Mouse (Mus musculus): ENCODE measurements around the gene Mrc1.
"Not testable (repeated sequence)": the region's sequence is repeated elsewhere in the genome, so short reads cannot be mapped to it uniquely, and the experiment has no call there.

Gene Mrc1

DNA sequence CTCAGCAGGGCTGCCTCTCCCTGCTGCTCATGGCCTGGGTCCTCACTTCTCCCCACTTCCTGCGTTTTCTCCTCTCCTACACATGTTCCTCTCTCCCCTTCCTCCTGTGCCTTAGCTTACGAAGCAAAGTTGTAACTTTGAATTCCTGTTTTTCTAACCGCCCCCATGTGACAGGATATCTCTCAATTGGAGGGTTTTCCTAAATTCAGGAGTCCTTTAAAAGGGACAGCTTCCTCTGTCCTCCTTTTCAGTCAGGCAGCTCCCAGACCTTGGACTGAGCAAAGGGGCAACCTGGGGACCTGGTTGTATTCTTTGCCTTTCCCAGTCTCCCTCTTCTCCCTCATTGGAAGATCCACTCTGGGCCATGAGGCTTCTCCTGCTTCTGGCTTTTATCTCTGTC, at the start of gene Mrc1:
Mrc1 (plus strand) TSS at position 244 of the 400 bp plus-strand sequence.
- Histone ChIP-seq H3K36me3 (ENCODE audit: insufficient read depth, low read length) (no peaks in the 10 kb centered on the region), H3K9me3 (ENCODE audit: low read length) (no peaks in the 10 kb centered on the region), H3K4me3 (replicated peaks; ENCODE audit: low read length) (no peak within 1 kb of the TSS), H3K27me3 (ENCODE audit: insufficient read depth, low read length) (no peaks in the 10 kb centered on the region), H3K4me1 (replicated peaks; ENCODE audit: low read depth, low read length) (no peaks in the 10 kb centered on the region)
- no peak for TF ChIP-seq NANOG (IDR thresholded peaks at IDR 0.05; ENCODE audit: borderline replicate concordance, low read length)

DNA sequence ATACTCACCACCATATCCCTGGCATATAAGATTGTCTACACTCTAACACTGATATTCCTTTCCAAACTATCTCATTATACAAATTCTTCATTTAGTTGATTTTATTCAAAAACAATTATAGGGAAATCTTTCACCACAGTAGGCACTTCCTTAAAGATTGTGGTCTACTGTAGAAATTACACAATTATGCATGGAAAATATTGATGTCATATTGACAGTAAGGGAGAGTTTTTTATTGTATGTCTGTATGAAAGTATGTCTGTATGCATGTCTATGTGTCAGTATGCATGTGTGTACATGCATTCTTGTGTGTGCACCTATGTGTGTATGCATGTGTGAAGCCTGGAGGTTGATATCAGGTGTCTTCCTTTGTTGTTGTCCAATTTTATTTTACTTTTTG, 44.8 kb upstream of the Mrc1 start:
- no peak for TF ChIP-seq POU5F1 (IDR thresholded peaks at IDR 0.05; ENCODE audit: borderline replicate concordance, low read length)
- no peak for TF ChIP-seq CTCF (conservative IDR thresholded peaks at IDR 0.05; ENCODE audit: low read length)
- no peak for TF ChIP-seq NANOG (IDR thresholded peaks at IDR 0.05; ENCODE audit: borderline replicate concordance, low read length)
- Histone ChIP-seq H3K36me3 (ENCODE audit: insufficient read depth, low read length) (no peaks in the 10 kb centered on the region), H3K9me3 (ENCODE audit: low read length) (peaks cover 15% of the 10 kb centered on the region), H3K4me3 (replicated peaks; ENCODE audit: low read length) (no peak overlapping the region), H3K4me1 (replicated peaks; ENCODE audit: low read depth, low read length) (peaks cover 4% of the 10 kb centered on the region; the same call in 1 of the 2 replicates), H3K27me3 (ENCODE audit: insufficient read depth, low read length) (no peaks in the 10 kb centered on the region)

DNA sequence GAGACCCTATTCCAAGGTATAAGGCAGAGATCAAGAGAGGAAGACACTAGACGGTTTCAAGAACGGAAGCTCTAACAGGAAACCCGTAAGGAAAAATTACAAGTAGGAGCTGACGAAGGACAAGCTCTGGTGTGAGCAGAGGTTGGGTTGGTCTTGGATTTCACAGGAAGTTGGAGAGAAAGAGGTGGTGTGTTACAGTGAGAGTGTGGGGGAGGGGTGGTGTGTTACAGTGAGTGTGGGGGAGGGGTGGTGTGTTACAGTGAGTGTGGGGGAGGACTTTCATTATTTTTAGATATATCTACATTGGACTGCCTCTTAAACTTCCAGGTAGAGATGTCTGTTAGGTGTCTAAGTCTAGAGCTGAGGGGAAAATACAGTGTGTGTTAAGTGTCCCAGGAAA, 38.5 kb upstream of the Mrc1 start:
- no peak for TF ChIP-seq CTCF (conservative IDR thresholded peaks at IDR 0.05; ENCODE audit: low read length)
- no peak for TF ChIP-seq POU5F1 (IDR thresholded peaks at IDR 0.05; ENCODE audit: borderline replicate concordance, low read length)
- H3K36me3 ChIP-seq (ENCODE audit: insufficient read depth, low read length): no peaks in the 10 kb centered on the region
- H3K9me3 ChIP-seq (ENCODE audit: low read length): no peaks in the 10 kb centered on the region
- no peaks in the 10 kb centered on the region for H3K27me3 ChIP-seq (ENCODE audit: insufficient read depth, low read length)
- H3K4me1 ChIP-seq (replicated peaks; ENCODE audit: low read depth, low read length): no peaks in the 10 kb centered on the region; the same call in 1 of the 2 replicates
- no peak overlapping the region for H3K4me3 ChIP-seq (replicated peaks; ENCODE audit: low read length)

DNA sequence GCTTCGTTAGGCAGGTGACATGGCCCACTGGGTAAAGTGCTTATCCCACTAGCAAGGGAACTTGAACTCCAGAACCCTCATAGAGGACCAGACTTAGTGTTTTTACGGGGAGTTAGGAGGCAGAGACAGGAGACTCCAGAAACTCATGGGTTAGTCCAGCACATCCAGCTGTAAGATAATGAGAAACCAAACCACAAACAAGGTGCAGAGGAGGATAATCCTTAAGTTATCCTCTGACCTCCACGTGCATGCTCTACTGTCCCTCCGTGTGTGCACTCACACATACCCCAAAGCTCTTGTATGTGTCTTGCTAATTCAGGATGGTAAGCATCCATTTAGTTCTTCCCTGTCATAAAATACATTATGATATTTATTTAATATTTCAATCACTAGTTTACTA, 37.6 kb upstream of the Mrc1 start:
- no peaks in the 10 kb centered on the region for H3K27me3 ChIP-seq (ENCODE audit: insufficient read depth, low read length)
- TF ChIP-seq POU5F1 (IDR thresholded peaks at IDR 0.05; ENCODE audit: borderline replicate concordance, low read length) (no peak), NANOG (IDR thresholded peaks at IDR 0.05; ENCODE audit: borderline replicate concordance, low read length) (no peak), CTCF (conservative IDR thresholded peaks at IDR 0.05; ENCODE audit: low read length) (no peak)
- H3K4me1 ChIP-seq (replicated peaks; ENCODE audit: low read depth, low read length): no peaks in the 10 kb centered on the region; the same call in 1 of the 2 replicates
- H3K9me3 ChIP-seq (ENCODE audit: low read length): no peaks in the 10 kb centered on the region
- no peak overlapping the region for H3K4me3 ChIP-seq (replicated peaks; ENCODE audit: low read length)
- no peaks in the 10 kb centered on the region for H3K36me3 ChIP-seq (ENCODE audit: insufficient read depth, low read length)

DNA sequence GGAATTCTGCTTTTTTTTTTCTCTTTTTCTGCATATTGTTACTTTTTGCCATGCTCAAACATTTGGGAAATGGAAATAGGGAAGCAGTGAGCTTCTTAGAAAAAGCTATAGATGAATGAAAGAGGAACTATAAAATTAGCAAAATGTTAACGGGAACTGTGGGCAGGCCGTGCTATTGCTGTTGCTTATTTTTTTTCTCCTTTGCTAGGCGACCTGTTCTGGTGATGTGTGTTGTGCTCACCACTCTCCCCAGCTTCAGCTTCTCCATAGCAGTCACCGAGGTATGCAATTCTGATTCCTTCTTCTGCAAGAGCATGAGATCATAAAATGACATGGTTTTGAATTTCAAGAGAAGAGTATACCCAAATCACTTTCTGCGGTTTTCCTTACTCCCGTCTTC, 37.1 kb upstream of the Mrc1 start:
- no peak overlapping the region for H3K4me3 ChIP-seq (replicated peaks; ENCODE audit: low read length)
- H3K4me1 ChIP-seq (replicated peaks; ENCODE audit: low read depth, low read length): no peaks in the 10 kb centered on the region; the same call in 1 of the 2 replicates
- H3K9me3 ChIP-seq (ENCODE audit: low read length): no peaks in the 10 kb centered on the region
- TF ChIP-seq NANOG (IDR thresholded peaks at IDR 0.05; ENCODE audit: borderline replicate concordance, low read length): no peak
- no peak for TF ChIP-seq CTCF (conservative IDR thresholded peaks at IDR 0.05; ENCODE audit: low read length)
- TF ChIP-seq POU5F1 (IDR thresholded peaks at IDR 0.05; ENCODE audit: borderline replicate concordance, low read length): no peak
- H3K27me3 ChIP-seq (ENCODE audit: insufficient read depth, low read length): no peaks in the 10 kb centered on the region
- no peaks in the 10 kb centered on the region for H3K36me3 ChIP-seq (ENCODE audit: insufficient read depth, low read length)

DNA sequence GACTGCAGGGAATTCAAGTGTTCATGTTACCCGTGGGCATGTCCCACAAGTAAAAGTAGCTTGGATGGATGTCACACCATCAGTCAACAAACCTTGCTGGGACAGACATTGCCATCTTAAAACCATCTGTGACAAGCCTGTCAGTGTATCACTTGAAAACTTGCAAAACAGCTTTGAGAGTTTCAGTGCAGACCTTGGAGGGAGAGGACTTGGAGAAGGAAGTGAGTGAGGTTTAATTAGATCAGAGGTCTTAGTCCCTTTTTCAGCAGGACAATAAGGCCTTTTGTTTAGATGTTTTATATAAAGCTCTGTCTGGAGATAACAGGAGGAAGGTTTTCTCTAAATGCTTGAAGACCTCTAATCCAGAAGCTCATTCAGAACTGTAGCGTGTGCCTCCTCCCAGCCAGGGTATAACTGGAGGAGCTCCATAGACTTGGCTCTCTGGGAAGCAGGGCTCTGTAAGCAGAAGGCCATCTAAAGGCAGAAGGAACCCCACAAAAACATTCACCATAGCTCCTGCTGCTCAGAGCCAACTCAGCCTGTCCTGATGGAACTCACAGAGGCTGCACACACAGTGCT, 30.8 kb upstream of the Mrc1 start:
- not testable (repeated sequence) for H3K9me3 ChIP-seq (ENCODE audit: low read length); H3K4me1 ChIP-seq (replicated peaks; ENCODE audit: low read depth, low read length); H3K27me3 ChIP-seq (ENCODE audit: insufficient read depth, low read length); H3K36me3 ChIP-seq (ENCODE audit: insufficient read depth, low read length); H3K4me3 ChIP-seq (replicated peaks; ENCODE audit: low read length)

DNA sequence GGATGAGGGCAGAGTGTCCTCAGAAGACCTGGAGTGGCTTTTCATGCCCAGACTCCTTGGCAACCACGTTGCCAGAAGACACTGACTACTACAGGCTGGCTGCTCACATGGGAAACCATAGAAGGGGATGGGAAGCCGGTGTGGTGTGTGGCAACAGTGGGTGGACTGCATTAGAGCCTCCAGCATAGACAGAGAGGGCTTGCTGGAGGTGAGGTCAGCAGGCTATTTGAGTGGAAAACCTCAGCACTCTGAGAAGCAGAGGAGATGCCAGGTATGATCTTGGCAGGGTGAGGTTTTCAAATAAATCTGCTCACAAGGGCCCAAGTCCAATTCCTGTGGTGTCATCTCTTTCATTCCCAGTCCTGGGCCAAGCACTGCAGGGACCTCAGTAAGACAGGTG, 29.6 kb upstream of the Mrc1 start:
- TF ChIP-seq POU5F1 (IDR thresholded peaks at IDR 0.05; ENCODE audit: borderline replicate concordance, low read length): no peak
- TF ChIP-seq NANOG (IDR thresholded peaks at IDR 0.05; ENCODE audit: borderline replicate concordance, low read length): no peak
- TF ChIP-seq CTCF (conservative IDR thresholded peaks at IDR 0.05; ENCODE audit: low read length): no peak
- Histone ChIP-seq H3K36me3 (ENCODE audit: insufficient read depth, low read length) (no peaks in the 10 kb centered on the region), H3K4me1 (replicated peaks; ENCODE audit: low read depth, low read length) (no peaks in the 10 kb centered on the region)

DNA sequence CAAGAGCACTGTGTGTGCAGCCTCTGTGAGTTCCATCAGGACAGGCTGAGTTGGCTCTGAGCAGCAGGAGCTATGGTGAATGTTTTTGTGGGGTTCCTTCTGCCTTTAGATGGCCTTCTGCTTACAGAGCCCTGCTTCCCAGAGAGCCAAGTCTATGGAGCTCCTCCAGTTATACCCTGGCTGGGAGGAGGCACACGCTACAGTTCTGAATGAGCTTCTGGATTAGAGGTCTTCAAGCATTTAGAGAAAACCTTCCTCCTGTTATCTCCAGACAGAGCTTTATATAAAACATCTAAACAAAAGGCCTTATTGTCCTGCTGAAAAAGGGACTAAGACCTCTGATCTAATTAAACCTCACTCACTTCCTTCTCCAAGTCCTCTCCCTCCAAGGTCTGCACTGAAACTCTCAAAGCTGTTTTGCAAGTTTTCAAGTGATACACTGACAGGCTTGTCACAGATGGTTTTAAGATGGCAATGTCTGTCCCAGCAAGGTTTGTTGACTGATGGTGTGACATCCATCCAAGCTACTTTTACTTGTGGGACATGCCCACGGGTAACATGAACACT, 28.2 kb upstream of the Mrc1 start:
- not testable (repeated sequence) for H3K36me3 ChIP-seq (ENCODE audit: insufficient read depth, low read length); H3K4me1 ChIP-seq (replicated peaks; ENCODE audit: low read depth, low read length); H3K4me3 ChIP-seq (replicated peaks; ENCODE audit: low read length); H3K9me3 ChIP-seq (ENCODE audit: low read length); H3K27me3 ChIP-seq (ENCODE audit: insufficient read depth, low read length)

More for the DNA sequence above, 29.6 kb upstream of the Mrc1 start:
- Histone ChIP-seq H3K4me3 (replicated peaks; ENCODE audit: low read length) (no peak overlapping the region), H3K9me3 (ENCODE audit: low read length) (no peaks in the 10 kb centered on the region), H3K27me3 (ENCODE audit: insufficient read depth, low read length) (no peaks in the 10 kb centered on the region)

DNA sequence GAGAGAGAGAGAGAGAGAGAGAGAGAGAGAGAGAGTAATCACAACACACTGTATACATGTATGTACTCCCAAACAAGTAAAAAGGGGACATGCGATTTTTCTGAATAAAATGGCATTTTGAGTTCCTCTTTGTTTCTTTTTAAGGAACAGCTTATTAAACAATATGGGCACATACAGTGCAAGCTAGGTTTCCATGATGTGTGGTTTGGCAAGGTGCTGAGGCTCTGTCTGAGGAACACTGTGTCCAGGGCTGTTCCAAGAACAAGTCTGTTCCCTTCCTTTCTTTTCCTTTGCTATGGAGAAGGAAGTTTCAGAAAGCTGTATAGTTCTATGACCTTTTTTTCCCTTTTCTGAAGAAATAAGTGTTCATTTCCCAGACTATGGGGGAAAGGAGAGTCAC, 24.9 kb upstream of the Mrc1 start:
- H3K4me1 ChIP-seq (replicated peaks; ENCODE audit: low read depth, low read length): no peaks in the 10 kb centered on the region
- no peak overlapping the region for H3K4me3 ChIP-seq (replicated peaks; ENCODE audit: low read length)
- H3K27me3 ChIP-seq (ENCODE audit: insufficient read depth, low read length): no peaks in the 10 kb centered on the region
- H3K9me3 ChIP-seq (ENCODE audit: low read length): no peaks in the 10 kb centered on the region
- no peaks in the 10 kb centered on the region for H3K36me3 ChIP-seq (ENCODE audit: insufficient read depth, low read length)
- no peak for TF ChIP-seq POU5F1 (IDR thresholded peaks at IDR 0.05; ENCODE audit: borderline replicate concordance, low read length)
- TF ChIP-seq NANOG (IDR thresholded peaks at IDR 0.05; ENCODE audit: borderline replicate concordance, low read length): no peak
- TF ChIP-seq CTCF (conservative IDR thresholded peaks at IDR 0.05; ENCODE audit: low read length): no peak

Data from E14TG2a.4 (cell line).